In the genomic region with DNA sequence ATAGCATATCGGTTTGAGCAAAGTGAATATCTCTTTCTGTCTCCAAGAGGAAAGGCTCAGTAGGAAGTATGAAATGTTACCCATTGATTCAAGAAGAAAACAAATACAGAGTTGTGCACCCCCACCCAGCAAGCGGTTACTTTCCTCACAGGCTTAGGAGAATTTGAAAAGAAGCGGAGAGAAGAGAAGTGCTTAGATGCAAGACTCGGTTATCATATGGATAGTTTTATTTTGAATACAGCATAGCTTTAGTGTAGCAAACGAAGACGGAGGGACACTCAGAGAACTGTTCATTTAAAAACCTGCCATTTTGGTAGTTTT, we compare ENCODE assay signal across 9 mouse cellular contexts. TPM values are rescaled to one million over a fixed set of nuclear protein-coding genes. Genes with fewer than 3 reads are reported as not detected.
A peak's percentile ranks its signal among the peaks of the same experiment; 100 is the strongest.
DNase-seq lines count a peak whose midpoint lies in the region; ATAC-seq and TF ChIP-seq lines count a peak whose summit lies in the region.
"Had no signal": no experiment of that assay in that cellular context is flagged by ENCODE, and none has a peak within 500 bp of the region (broad histone marks: within the 10 kb centered on the region; RNA-seq: fewer than 3 reads in every experiment).

No protein-coding gene starts in this region.

- peaks cover 16% of the 10 kb centered on the region for H3K4me1 ChIP-seq in kidney, embryonic 16.5 days (ENCODE audit: insufficient read depth, low read length)
- peaks cover 57% of the 10 kb centered on the region for H3K4me1 ChIP-seq in forebrain, embryonic 10.5 days
- no peaks in the 10 kb centered on the region for H3K4me1 ChIP-seq in intestine, postnatal 0 days (replicated peaks; ENCODE audit: control insufficient read depth, insufficient read depth, low read length)

- H3K27me3 ChIP-seq in kidney, embryonic 16.5 days (ENCODE audit: insufficient read depth, low read length): peaks cover 36% of the 10 kb centered on the region
- H3K27me3 ChIP-seq in forebrain, embryonic 10.5 days (ENCODE audit: poor library complexity, severe bottlenecking): peaks cover 38% of the 10 kb centered on the region
- peaks cover 50% of the 10 kb centered on the region for H3K27me3 ChIP-seq in intestine, postnatal 0 days (replicated peaks; ENCODE audit: control insufficient read depth, insufficient read depth, low read length)
- H3K27me3 ChIP-seq in myocyte (ENCODE audit: control insufficient read depth, insufficient read depth, insufficient read length): peaks cover under 1% of the 10 kb centered on the region

- WGBS in kidney, embryonic 16.5 days: 12% methylated on average over 6 of the region's 6 CpGs
- WGBS in forebrain, embryonic 10.5 days: under 1% methylated on average over 6 of the region's 6 CpGs
- WGBS in intestine, postnatal 0 days: 33% methylated on average over 6 of the region's 6 CpGs

- H3K9ac ChIP-seq in kidney, embryonic 16.5 days (replicated peaks; ENCODE audit: low read length): no peak overlapping the region
- no peak overlapping the region for H3K9ac ChIP-seq in intestine, postnatal 0 days (ENCODE audit: low read depth, low read length)

- H3K36me3 ChIP-seq in kidney, embryonic 16.5 days (ENCODE audit: insufficient read depth, low read length): no peaks in the 10 kb centered on the region
- no peaks in the 10 kb centered on the region for H3K36me3 ChIP-seq in forebrain, embryonic 10.5 days (replicated peaks)
- H3K36me3 ChIP-seq in intestine, postnatal 0 days (ENCODE audit: control insufficient read depth, insufficient read depth): no peaks in the 10 kb centered on the region
- H3K36me3 ChIP-seq in myocyte (ENCODE audit: control insufficient read depth, insufficient read depth): no peaks in the 10 kb centered on the region

- no peaks in the 10 kb centered on the region for H3K79me2 ChIP-seq in myocyte (ENCODE audit: control insufficient read depth, insufficient read depth)

- DNase-seq in kidney, adult 8-10 months: no peak
- DNase-seq in forebrain, embryonic 10.5 days (ENCODE audit: extremely low spot score, low spot score): no peak
- DNase-seq in cerebellum, adult 9-11 months: no peak
- DNase-seq in layer of hippocampus, postnatal 10 days (ENCODE audit: low spot score in 2 of 2): no peak
- no peak for DNase-seq in yolk sac, embryonic 10.5 days (ENCODE audit: low spot score)

- H3K4me3 ChIP-seq in kidney, embryonic 16.5 days (ENCODE audit: low read length): peak overlapping the region; percentile 70
- peak overlapping the region; percentile 86 for H3K4me3 ChIP-seq in forebrain, embryonic 10.5 days
- peak overlapping the region; percentile 76 for H3K4me3 ChIP-seq in intestine, postnatal 0 days (ENCODE audit: low read depth, low read length)
- peak overlapping the region; percentile 26 for H3K4me3 ChIP-seq in myocyte

- no peak overlapping the region for H3ac ChIP-seq in myocyte (ENCODE audit: control insufficient read depth, insufficient read length)

- TF ChIP-seq CTCF in intestine, postnatal 0 days (IDR thresholded peaks at IDR 0.05; ENCODE audit: low read depth): no peak

- H3K9me3 ChIP-seq in kidney, embryonic 16.5 days (ENCODE audit: low read length): no peaks in the 10 kb centered on the region
- H3K9me3 ChIP-seq in forebrain, embryonic 10.5 days: no peaks in the 10 kb centered on the region
- no peaks in the 10 kb centered on the region for H3K9me3 ChIP-seq in intestine, postnatal 0 days (ENCODE audit: control insufficient read depth)

- no peak for ATAC-seq in kidney, embryonic 16.5 days (ENCODE audit: low FRiP score, low TSS enrichment)
- no peak for ATAC-seq in intestine, postnatal 0 days

- no peak for TF ChIP-seq POLR2A in myocyte (IDR thresholded peaks at IDR 0.05; ENCODE audit: insufficient read length, low read depth)

- no peak overlapping the region for H3K27ac ChIP-seq in kidney, embryonic 16.5 days (ENCODE audit: low read length)
- peak overlapping the region; percentile 99 for H3K27ac ChIP-seq in forebrain, embryonic 10.5 days
- H3K27ac ChIP-seq in intestine, postnatal 0 days (ENCODE audit: low read depth, low read length): no peak overlapping the region

- H3K4me2 ChIP-seq in kidney, embryonic 16.5 days (replicated peaks; ENCODE audit: low read depth, low read length): peak overlapping the region; percentile 94
- H3K4me2 ChIP-seq in intestine, postnatal 0 days (replicated peaks; ENCODE audit: low read depth): peak overlapping the region; percentile 95
- no peak overlapping the region for H3K4me2 ChIP-seq in myocyte (ENCODE audit: low read depth)

TF ChIP-seq in myocyte, 11 proteins besides CTCF, POLR2A, EP300 and RAD21:
- TF ChIP-seq MYOG (IDR thresholded peaks at IDR 0.05; ENCODE audit: control insufficient read depth in 1 of 3, insufficient read depth in 1 of 3, insufficient read length in 2 of 3, low read depth in 2 of 3): no peak
- TF ChIP-seq USF1 (IDR thresholded peaks at IDR 0.05; ENCODE audit: low read depth): no peak
- TF ChIP-seq MYOD1 (IDR thresholded peaks at IDR 0.05; ENCODE audit: control insufficient read depth in 1 of 3, insufficient read length in 2 of 3, low read depth in 2 of 3): no peak
- TF ChIP-seq TCF12 (IDR thresholded peaks at IDR 0.05; ENCODE audit: insufficient read depth, poor library complexity, severe bottlenecking): no peak
- no peak for TF ChIP-seq SRF (IDR thresholded peaks at IDR 0.05; ENCODE audit: control insufficient read depth, insufficient read length, low read depth)
- TF ChIP-seq REST (IDR thresholded peaks at IDR 0.05; ENCODE audit: insufficient read depth, insufficient read length): no peak
- no peak for TF ChIP-seq POLR2AphosphoS2 (IDR thresholded peaks at IDR 0.05; ENCODE audit: insufficient read length, low read depth)
- no peak for TF ChIP-seq TCF3 (IDR thresholded peaks at IDR 0.05; ENCODE audit: insufficient read length, low read depth)
- no peak for TF ChIP-seq MAX (IDR thresholded peaks at IDR 0.05; ENCODE audit: low read depth)
- no peak for TF ChIP-seq CEBPB (IDR thresholded peaks at IDR 0.05; ENCODE audit: insufficient read depth, poor library complexity, severe bottlenecking)
- no peak for TF ChIP-seq E2F4 (IDR thresholded peaks at IDR 0.05; ENCODE audit: insufficient read depth)

RNA-seq across cellular contexts. Expression of a gene that starts 5.6 kb away (rescaled TPM):
- 0.92 and 2.1 TPM in 2 replicates for polyA plus RNA-seq in kidney, embryonic 16.5 days (2015; fragmentation: Nextera tagmentation; extraction: Ambion mirVana)
- 7.2 and 8.6 TPM in 2 replicates for polyA plus RNA-seq in forebrain, embryonic 10.5 days (2016; fragmentation: Nextera tagmentation; extraction: Ambion mirVana)
- polyA plus RNA-seq in intestine, postnatal 0 days (2015; fragmentation: Nextera tagmentation; extraction: Ambion mirVana): 0.48 and 0.98 TPM in 2 replicates
- 0.18 TPM for polyA plus RNA-seq in myocyte (2012; fragmentation: generic; extraction: Trizol)
- total RNA-seq in layer of hippocampus, postnatal 10 days (2021): 10 to 100 TPM; 42.9 to 61.7 TPM
- total RNA-seq: megakaryocyte progenitor cell, adult 5-6 weeks had no signal

Comparison
In these comparisons a context has a peak if more than half of its experiments do, and no peak if none do; other contexts are left out.
1. H3K4me3 ChIP-seq: peak in every context shown above with its lines; median percentile 86 in forebrain, embryonic 10.5 days; 76 in intestine, postnatal 0 days; 70 in kidney, embryonic 16.5 days; 26 in myocyte.